Mouse (Mus musculus): ENCODE measurements around the gene Coro2a.

DNA sequence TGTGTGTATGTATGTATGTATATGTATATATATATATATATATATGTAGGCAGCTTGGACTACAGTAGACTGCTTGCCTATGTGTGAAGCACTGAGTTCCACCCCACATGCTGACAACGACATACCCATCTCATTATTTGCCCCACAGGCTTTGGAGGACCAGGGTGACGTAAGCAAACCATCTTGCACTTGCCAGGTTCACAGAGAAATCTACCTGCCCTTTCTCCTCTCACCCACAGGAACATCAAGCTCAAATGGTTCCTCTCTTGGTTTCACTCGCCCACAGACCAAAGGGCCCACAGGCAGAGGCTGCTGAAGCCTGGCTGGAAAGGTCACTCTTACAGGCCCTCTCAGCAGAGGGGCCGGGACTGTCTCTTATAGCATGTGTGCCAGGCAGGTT lies 29.4 kb downstream of the Coro2a start:
- TF ChIP-seq EP300 (IDR thresholded peaks at IDR 0.05; ENCODE audit: low read depth) (no peak), CTCF (IDR thresholded peaks at IDR 0.05; ENCODE audit: low read depth) (no peak)
